Mouse (Mus musculus) embryonic facial prominence, embryonic 14.5 days (tissue): ENCODE measurements around the gene Olfr1496. TPM values are rescaled to one million over a fixed set of nuclear protein-coding genes. Genes with fewer than 3 reads are reported as not detected.
"Not testable (repeated sequence)": the region's sequence is repeated elsewhere in the genome, so short reads cannot be mapped to it uniquely, and the experiment has no call there.

ENCODE experiments used
- ATAC-seq: fragments of 200-750 bp; cut with Nextera tagmentation; 2 replicates; pipeline ENCODE4 v1.8.0; 2017; ENCODE audit warnings: low read depth, moderate number of reproducible peaks, moderate TSS enrichment
- DNase-seq: peaks from one replicate; pipeline ENCODE4 v3.0.0-alpha.2; 2015; ENCODE audit warnings: low spot score
- H3K27ac ChIP-seq: fragments of 300-500 bp; sonication (generic); replicated peaks from 2 replicates; pipeline ENCODE4 v1.5.1; 2014; ENCODE audit warnings: low read depth, mild to moderate bottlenecking, low read length, moderate library complexity
- H3K27me3 ChIP-seq: fragments of 300-500 bp; sonication (generic); replicated peaks from 2 replicates; pipeline ENCODE4 v1.6.1; 2014; ENCODE audit warnings: low read length; ENCODE audit not compliant: control insufficient read depth, insufficient read depth
- H3K36me3 ChIP-seq: fragments of 300-500 bp; sonication (generic); 2 replicates; pipeline ENCODE4 v1.6.1; 2014; ENCODE audit warnings: low read length, mixed read lengths; ENCODE audit not compliant: control insufficient read depth, insufficient read depth
- H3K4me1 ChIP-seq: fragments of 300-500 bp; sonication (generic); 2 replicates; pipeline ENCODE4 v1.6.1; 2014; ENCODE audit warnings: antibody characterized with exemption, low read length; ENCODE audit not compliant: control insufficient read depth, insufficient read depth
- H3K4me2 ChIP-seq: fragments of 300-500 bp; sonication (generic); 2 replicates; pipeline ENCODE4 v1.6.1; 2014; ENCODE audit warnings: low read depth, mild to moderate bottlenecking, low read length, moderate library complexity, mixed read lengths
- H3K4me3 ChIP-seq: fragments of 300-500 bp; sonication (generic); 2 replicates; pipeline ENCODE4 v1.5.1; 2014; ENCODE audit warnings: low read depth, mild to moderate bottlenecking, low read length
- H3K9ac ChIP-seq: fragments of 300-500 bp; sonication (generic); 2 replicates; pipeline ENCODE4 v1.6.1; 2014; ENCODE audit warnings: low read depth, mild to moderate bottlenecking, low read length, moderate library complexity, mixed read lengths
- H3K9me3 ChIP-seq: fragments of 300-500 bp; sonication (generic); 2 replicates; pipeline ENCODE4 v1.6.1; 2016; ENCODE audit warnings: low read length; ENCODE audit not compliant: control insufficient read depth
- WGBS: fragments of 180-500 bp; shearing (Covaris S2); extraction: QIAGEN DNeasy Blood & Tissue Kit; methylation state at CpG from one replicate; pipeline ENCODE4 v1.1.7; 2014; 5-methylcytosine and 5-hydroxymethylcytosine counted together
- polyA plus RNA-seq: library from polyadenylated mRNA; unstranded; fragments of >200 nt; fragmentation: Nextera tagmentation; extraction: Ambion mirVana; gene quantifications from 2 replicates; pipeline ENCODE4 v1.2.1, GENCODE M21; 2014

Gene Olfr1496
- polyA plus RNA-seq, result not detected in 2 replicates

GRCm38 (mm10) chr19:13777578-13777977 is at the start of gene Olfr1496:
Gene Olfr1496, plus strand, starts transcription at chr19:13777878.
- Histone ChIP-seq H3K4me1 (no peaks in the 10 kb centered on the region), H3K27me3 (no peaks in the 10 kb centered on the region), H3K36me3 (no peaks in the 10 kb centered on the region), H3K9ac (no peak within 1 kb of the TSS), H3K9me3 (no peaks in the 10 kb centered on the region), H3K4me2 (no peak within 1 kb of the TSS), H3K27ac (no peak within 1 kb of the TSS), H3K4me3 (no peak within 1 kb of the TSS)
- 85% methylated on average over 1 of the region's 1 CpGs for WGBS
- DNase-seq, result no peak
- ATAC-seq, result no peak

DNA sequence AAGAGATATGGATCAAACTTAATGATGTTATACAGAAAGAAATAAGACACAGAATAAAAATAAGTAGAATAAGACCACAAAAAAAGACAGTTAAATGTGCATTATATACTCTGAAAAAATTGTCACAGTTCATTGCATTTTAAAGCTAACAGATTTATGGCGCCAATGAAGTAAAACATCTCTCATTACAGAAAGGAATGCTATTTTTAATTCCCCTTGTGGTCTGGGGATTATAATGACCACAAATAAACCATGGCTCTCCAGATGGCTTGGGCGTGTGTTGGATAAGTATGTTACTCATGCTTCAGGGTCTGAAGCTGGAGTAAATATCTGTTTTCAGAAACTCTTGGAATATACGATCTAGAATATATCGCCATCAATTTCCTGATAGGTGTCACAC is 38.2 kb upstream of the Olfr1496 start, which contains the start of gene Olfr1494:
Olfr1494 (plus strand) TSS at position 301 of the 400 bp plus-strand sequence.
- 84% methylated on average over 4 of the region's 4 CpGs for WGBS
- no peak within 1 kb of the TSS for H3K9ac ChIP-seq
- no peak for ATAC-seq

DNA sequence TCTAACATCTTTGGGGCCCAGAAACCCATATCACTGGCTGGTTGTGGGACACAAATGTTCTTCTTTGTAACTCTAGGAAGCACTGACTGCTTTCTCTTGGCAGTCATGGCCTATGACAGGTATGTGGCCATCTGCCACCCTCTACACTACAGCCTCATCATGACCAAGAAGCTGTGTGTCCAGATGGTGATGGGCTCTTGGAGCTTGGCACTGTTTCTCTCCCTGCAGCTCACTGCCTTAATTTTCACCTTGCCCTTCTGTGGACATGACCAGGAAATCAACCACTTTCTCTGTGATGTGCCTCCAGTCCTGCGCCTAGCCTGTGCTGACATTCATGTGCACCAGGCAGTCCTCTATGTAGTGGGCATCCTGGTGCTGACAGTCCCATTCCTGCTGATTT is 28.3 kb upstream of the Olfr1496 start:
- WGBS, result 92% methylated on average over 1 of the region's 1 CpGs
- no peak for DNase-seq

More for the DNA sequence above, 38.2 kb upstream of the Olfr1496 start, which contains the start of gene Olfr1494:
- H3K36me3 ChIP-seq, result no peaks in the 10 kb centered on the region
- no peak within 1 kb of the TSS for H3K27ac ChIP-seq
- no peaks in the 10 kb centered on the region for H3K4me1 ChIP-seq
- H3K9me3 ChIP-seq, result no peaks in the 10 kb centered on the region
- H3K4me2 ChIP-seq, result no peak within 1 kb of the TSS
- H3K27me3 ChIP-seq, result no peaks in the 10 kb centered on the region
- H3K4me3 ChIP-seq, result no peak within 1 kb of the TSS
- DNase-seq, result no peak

DNA sequence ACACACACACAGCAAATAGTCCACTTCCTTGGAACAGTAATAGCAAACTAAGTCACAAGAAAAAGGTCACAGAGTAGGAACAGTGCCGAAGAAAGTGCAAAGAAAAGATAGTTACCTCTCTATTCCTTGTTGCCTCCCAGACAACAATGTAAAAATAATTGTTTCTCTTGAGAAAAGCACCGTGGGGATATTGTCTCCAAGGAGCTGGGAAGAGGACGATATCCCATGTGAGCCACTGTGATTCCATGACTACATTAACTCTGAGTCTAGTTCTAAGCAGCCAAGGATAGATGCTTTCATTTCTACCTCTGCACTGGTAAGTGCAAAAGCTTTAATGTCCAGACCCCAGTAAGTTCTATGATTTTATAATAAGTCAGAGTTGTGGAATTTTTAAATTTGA is 13.4 kb upstream of the Olfr1496 start, which contains the start of gene Olfr1495:
Olfr1495 (plus strand) TSS at position 301 of the 400 bp plus-strand sequence.
- H3K4me2 ChIP-seq, result no peak within 1 kb of the TSS
- no peak for DNase-seq
- no peak for ATAC-seq
- H3K4me1 ChIP-seq, result no peaks in the 10 kb centered on the region
- WGBS, result 80% methylated on average over 3 of the region's 3 CpGs
- H3K4me3 ChIP-seq, result no peak within 1 kb of the TSS
- no peaks in the 10 kb centered on the region for H3K9me3 ChIP-seq
- H3K27ac ChIP-seq, result no peak within 1 kb of the TSS
- no peak within 1 kb of the TSS for H3K9ac ChIP-seq
- H3K36me3 ChIP-seq, result no peaks in the 10 kb centered on the region
- H3K27me3 ChIP-seq, result no peaks in the 10 kb centered on the region

More for the DNA sequence above, 28.3 kb upstream of the Olfr1496 start:
- Histone ChIP-seq H3K36me3 (no peaks in the 10 kb centered on the region), H3K4me3 (no peak overlapping the region), H3K9me3 (no peaks in the 10 kb centered on the region), H3K27ac (no peak overlapping the region), H3K4me1 (no peaks in the 10 kb centered on the region), H3K4me2 (no peak overlapping the region), H3K27me3 (no peaks in the 10 kb centered on the region), H3K9ac (no peak overlapping the region)
- no peak for ATAC-seq

DNA sequence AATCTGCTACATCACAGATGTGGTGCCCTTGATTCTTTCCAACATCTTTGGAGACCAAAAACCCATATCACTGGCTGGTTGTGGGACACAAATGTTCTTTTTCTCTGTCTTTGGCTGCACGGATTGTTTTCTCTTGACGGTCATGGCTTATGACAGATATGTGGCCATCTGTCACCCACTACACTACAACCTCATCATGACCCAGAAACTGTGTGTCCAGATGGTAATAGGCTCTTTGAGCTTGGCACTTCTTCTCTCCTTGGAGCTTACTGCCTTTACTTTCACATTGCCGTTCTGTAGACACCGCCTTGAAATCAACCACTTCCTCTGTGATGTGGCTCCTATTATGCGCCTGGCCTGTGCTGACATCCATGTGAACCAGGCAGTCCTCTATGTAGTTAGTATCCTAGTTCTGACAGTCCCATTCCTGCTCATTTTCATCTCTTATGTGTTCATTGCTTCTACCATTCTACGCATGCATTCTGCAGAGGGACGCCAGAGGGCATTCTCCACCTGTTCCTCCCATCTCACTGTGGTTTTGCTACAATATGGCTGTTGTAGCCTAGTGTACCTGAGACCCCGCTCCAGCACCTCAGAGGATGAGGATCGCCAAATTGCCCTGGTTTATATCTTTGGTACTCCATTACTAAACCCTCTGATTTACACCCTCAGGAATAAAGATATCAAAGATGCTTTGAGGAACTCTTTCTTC is 9.0 kb upstream of the Olfr1496 start:
- Histone ChIP-seq H3K4me2 (no peak overlapping the region), H3K9ac (no peak overlapping the region), H3K27me3 (no peaks in the 10 kb centered on the region), H3K4me1 (no peaks in the 10 kb centered on the region), H3K36me3 (no peaks in the 10 kb centered on the region), H3K27ac (no peak overlapping the region), H3K9me3 (no peaks in the 10 kb centered on the region), H3K4me3 (no peak overlapping the region)
- DNase-seq (no peak), ATAC-seq (no peak)
- WGBS, result 89% methylated on average over 9 of the region's 9 CpGs

- Histone ChIP-seq H3K36me3 (no peaks in the 10 kb centered on the region), H3K9ac (no peak within 1 kb of the TSS), H3K27me3 (no peaks in the 10 kb centered on the region), H3K9me3 (no peaks in the 10 kb centered on the region), H3K4me3 (no peak within 1 kb of the TSS), H3K4me2 (no peak within 1 kb of the TSS), H3K27ac (no peak within 1 kb of the TSS), H3K4me1 (no peaks in the 10 kb centered on the region)
- DNase-seq (no peak), ATAC-seq (no peak)
These were observed 20.4 kb downstream of the Olfr1496 start, which contains the start of gene Olfr1497 for GRCm38 (mm10) chr19:13798102-13798501. Gene Olfr1497, minus strand, starts transcription at chr19:13798202.

DNA sequence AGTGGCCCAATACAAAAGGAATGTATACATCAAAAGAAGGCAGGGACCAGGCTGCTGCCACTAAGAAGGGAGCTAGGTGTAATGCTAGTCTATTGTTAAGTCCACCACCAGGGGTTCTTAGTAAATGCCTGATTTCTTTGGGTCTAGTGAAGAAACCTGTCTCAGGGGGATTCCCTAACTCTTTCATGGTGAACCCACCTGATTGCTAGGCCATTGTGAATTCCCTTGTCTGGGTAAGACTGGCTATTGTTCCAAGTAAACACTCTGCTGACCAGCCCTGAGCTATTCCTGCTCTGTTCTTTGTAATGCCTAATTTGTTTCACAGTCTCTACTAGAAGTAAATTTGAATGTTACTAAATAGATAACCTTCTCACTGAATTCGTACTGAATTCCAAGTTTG is 27.8 kb downstream of the Olfr1496 start:
- H3K9ac ChIP-seq, H3K36me3 ChIP-seq, ATAC-seq, DNase-seq, H3K9me3 ChIP-seq, H3K4me1 ChIP-seq, H3K4me3 ChIP-seq, H3K27me3 ChIP-seq, H3K27ac ChIP-seq, H3K4me2 ChIP-seq: not testable (repeated sequence)
- WGBS, result 58% methylated on average over 1 of the region's 1 CpGs

DNA sequence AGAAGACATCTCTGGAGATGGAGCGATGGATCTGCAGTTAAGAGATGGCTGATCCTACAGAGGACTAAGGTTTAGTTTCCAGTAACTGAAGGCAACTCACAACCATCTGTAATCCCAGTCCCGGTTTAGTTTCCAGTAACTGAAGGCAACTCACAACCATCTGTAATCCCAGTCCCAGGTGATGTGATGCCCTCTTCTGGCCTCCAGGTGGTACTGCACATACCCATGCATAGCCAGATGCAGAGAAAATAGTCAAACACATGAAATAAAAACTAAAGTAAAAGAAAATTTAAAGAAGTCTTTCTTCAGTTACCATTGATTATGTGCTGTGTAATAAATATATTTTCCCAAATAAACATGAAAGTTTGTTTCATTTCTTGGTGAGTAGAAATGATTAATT is 35.1 kb downstream of the Olfr1496 start:
- H3K9me3 ChIP-seq, result no peaks in the 10 kb centered on the region
- WGBS, result 64% methylated on average over 2 of the region's 2 CpGs
- ATAC-seq (no peak), DNase-seq (no peak)
- H3K4me1 ChIP-seq, result no peaks in the 10 kb centered on the region
- no peak overlapping the region for H3K9ac ChIP-seq
- no peak overlapping the region for H3K4me3 ChIP-seq
- H3K27me3 ChIP-seq, result no peaks in the 10 kb centered on the region
- H3K36me3 ChIP-seq, result no peaks in the 10 kb centered on the region
- H3K4me2 ChIP-seq, result no peak overlapping the region
- no peak overlapping the region for H3K27ac ChIP-seq

GRCm38 (mm10) chr19:13818827-13819226 is 41.1 kb downstream of the Olfr1496 start:
- DNase-seq (no peak), ATAC-seq (no peak)
- Histone ChIP-seq H3K4me2 (no peak overlapping the region), H3K4me1 (no peaks in the 10 kb centered on the region), H3K36me3 (no peaks in the 10 kb centered on the region), H3K9ac (no peak overlapping the region), H3K4me3 (no peak overlapping the region), H3K9me3 (no peaks in the 10 kb centered on the region), H3K27ac (no peak overlapping the region), H3K27me3 (no peaks in the 10 kb centered on the region)
- WGBS, result 28% methylated on average over 5 of the region's 5 CpGs
